Mouse (Mus musculus) MEL-GATA-1-ER (cell line): Measurements from ENCODE around the gene Rps21.

Source experiments
- DNase-seq: peaks from one replicate; pipeline ENCODE4 v3.0.0-alpha.2; 2012; ENCODE audit warnings: low read depth; ENCODE audit errors: extremely low read depth

The Rps21 gene

GRCm38 (mm10) chr2:180257001-180257521 lies at the start of gene Rps21:
Gene Rps21 (plus strand): TSS chr2:180257377.
- DNase-seq, result peak; percentile 99

GRCm38 (mm10) chr2:180207840-180208239 lies 49.3 kb upstream of the Rps21 start:
- no peak for DNase-seq

GRCm38 (mm10) chr2:180208976-180209375 lies 48.2 kb upstream of the Rps21 start:
- peak; percentile 31 for DNase-seq

GRCm38 (mm10) chr2:180212255-180212654 lies 44.9 kb upstream of the Rps21 start:
- no peak for DNase-seq

GRCm38 (mm10) chr2:180214352-180214978 lies 42.7 kb upstream of the Rps21 start:
- no peak for DNase-seq

- no peak for DNase-seq
Observed at GRCm38 (mm10) chr2:180215011-180215461, 42.1 kb upstream of the Rps21 start.

GRCm38 (mm10) chr2:180215951-180216350 lies 41.2 kb upstream of the Rps21 start:
- DNase-seq, result no peak

GRCm38 (mm10) chr2:180216921-180217320 lies 40.3 kb upstream of the Rps21 start:
- DNase-seq, result no peak

GRCm38 (mm10) chr2:180217587-180217986 lies 39.6 kb upstream of the Rps21 start:
- no peak for DNase-seq

- DNase-seq, result no peak
Observed at GRCm38 (mm10) chr2:180218241-180218640, 38.9 kb upstream of the Rps21 start.

GRCm38 (mm10) chr2:180218677-180219076 lies 38.5 kb upstream of the Rps21 start:
- DNase-seq, result no peak

- DNase-seq, result no peak
Observed at GRCm38 (mm10) chr2:180219145-180219943, 37.8 kb upstream of the Rps21 start.

GRCm38 (mm10) chr2:180220165-180220564 lies 37.0 kb upstream of the Rps21 start:
- DNase-seq, result no peak

GRCm38 (mm10) chr2:180221051-180221450 lies 36.1 kb upstream of the Rps21 start:
- no peak for DNase-seq

- DNase-seq, result no peak
Observed at GRCm38 (mm10) chr2:180222250-180222649, 34.9 kb upstream of the Rps21 start.

GRCm38 (mm10) chr2:180224647-180225043 lies 32.5 kb upstream of the Rps21 start:
- no peak for DNase-seq

- no peak for DNase-seq
Observed at GRCm38 (mm10) chr2:180225044-180225761, 32.0 kb upstream of the Rps21 start.

- no peak for DNase-seq
Observed at GRCm38 (mm10) chr2:180225762-180226378, 31.3 kb upstream of the Rps21 start, which contains the start of gene Lama5. Gene Lama5 (minus strand): TSS chr2:180225859.

GRCm38 (mm10) chr2:180227262-180228059 lies 29.7 kb upstream of the Rps21 start:
- no peak for DNase-seq

- DNase-seq, result no peak
Observed at GRCm38 (mm10) chr2:180228060-180228458, 29.1 kb upstream of the Rps21 start.
